Mouse (Mus musculus) intestine, embryonic 16.5 days (tissue): ENCODE data around the gene Nudt7. TPM values are rescaled to one million over a fixed set of nuclear protein-coding genes. Genes with fewer than 3 reads are reported as not detected.

ENCODE experiments used
- ATAC-seq: fragments of 200-750 bp; cut with Nextera tagmentation; 2 replicates; pipeline ENCODE4 v1.8.0; 2017; ENCODE audit warnings: moderate TSS enrichment, moderate library complexity
- H3K27ac ChIP-seq: fragments of 300-500 bp; sonication (generic); 2 replicates; pipeline ENCODE4 v1.5.1; 2014; ENCODE audit warnings: mild to moderate bottlenecking, low read length
- H3K27me3 ChIP-seq: fragments of 300-500 bp; sonication (generic); replicated peaks from 2 replicates; pipeline ENCODE4 v1.6.1; 2014; ENCODE audit warnings: low read length, control low read depth, mixed read lengths; ENCODE audit not compliant: control insufficient read depth, insufficient read depth
- H3K36me3 ChIP-seq: fragments of 300-500 bp; sonication (generic); 2 replicates; pipeline ENCODE4 v1.6.1; 2014; ENCODE audit warnings: low read length, control low read depth; ENCODE audit not compliant: control insufficient read depth, insufficient read depth
- H3K4me1 ChIP-seq: fragments of 300-500 bp; sonication (generic); 2 replicates; pipeline ENCODE4 v1.6.1; 2014; ENCODE audit warnings: low read length, control low read depth, mixed read lengths; ENCODE audit not compliant: control insufficient read depth, insufficient read depth
- H3K4me2 ChIP-seq: fragments of 300-500 bp; sonication (generic); 2 replicates; pipeline ENCODE4 v1.6.1; 2014; ENCODE audit warnings: low read depth, low read length, control low read depth
- H3K4me3 ChIP-seq: fragments of 300-500 bp; sonication (generic); 2 replicates; pipeline ENCODE4 v1.5.1; 2014; ENCODE audit warnings: mild to moderate bottlenecking, low read length
- H3K9ac ChIP-seq: fragments of 300-500 bp; sonication (generic); 2 replicates; pipeline ENCODE4 v1.6.1; 2014; ENCODE audit warnings: low read depth, low read length
- H3K9me3 ChIP-seq: fragments of 300-500 bp; sonication (generic); 2 replicates; pipeline ENCODE4 v1.6.1; 2016; ENCODE audit warnings: low read length, control low read depth; ENCODE audit not compliant: control insufficient read depth
- WGBS: fragments of 180-500 bp; shearing (Covaris S2); extraction: QIAGEN DNeasy Blood & Tissue Kit; methylation state at CpG from one replicate; pipeline ENCODE4 v1.1.7; 2014; 5-methylcytosine and 5-hydroxymethylcytosine counted together
- polyA plus RNA-seq: library from polyadenylated mRNA; unstranded; fragments of >200 nt; fragmentation: Nextera tagmentation; extraction: Ambion mirVana; gene quantifications from 2 replicates; pipeline ENCODE4 v1.2.1, GENCODE M21; 2015

The Nudt7 gene
- polyA plus RNA-seq = 35.0 and 40.0 TPM in 2 replicates

DNA sequence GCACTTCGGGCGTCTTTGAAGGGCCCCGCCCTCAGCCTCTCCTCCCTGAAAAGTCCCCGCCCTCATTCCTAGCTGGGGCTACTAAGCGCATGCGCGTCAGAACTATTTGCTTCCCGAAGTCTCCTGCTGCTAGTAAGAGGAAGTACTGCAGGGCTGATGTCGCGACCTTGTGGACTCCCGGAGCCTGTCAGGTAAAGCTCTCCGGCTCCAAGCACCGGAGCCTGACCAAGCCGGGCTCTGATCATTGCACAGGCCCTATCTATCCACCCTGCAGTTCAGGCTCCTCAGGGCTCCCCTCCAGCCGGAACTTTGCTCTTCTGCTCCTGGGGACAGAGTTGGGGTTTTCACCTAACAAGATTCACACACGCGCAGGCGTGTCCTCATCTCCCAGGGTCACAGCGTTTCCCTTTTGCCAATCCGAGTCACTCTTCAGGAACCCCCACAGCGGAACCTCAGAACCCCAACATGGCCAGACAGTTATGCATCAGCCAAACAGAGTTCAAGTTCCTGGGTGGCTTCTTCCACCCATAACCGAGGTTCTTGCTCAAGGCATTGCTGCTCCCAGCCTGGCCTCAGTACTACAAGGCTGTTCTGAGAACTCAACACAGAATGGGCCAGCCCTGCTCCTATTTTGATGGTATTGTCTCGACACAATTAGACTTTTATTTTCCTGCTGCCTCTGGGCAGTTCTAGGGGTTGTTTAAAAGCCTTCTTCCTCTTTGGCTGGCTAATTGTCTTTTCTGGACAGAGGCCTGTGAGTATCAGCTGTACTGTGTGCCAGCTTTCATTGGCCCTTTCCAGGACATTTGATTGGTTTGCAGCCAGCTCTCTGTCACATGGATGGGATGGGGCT, at the start of gene Nudt7:
Nudt7 (plus strand) TSS at position 48 of the 853 bp plus-strand sequence.
- H3K4me1 ChIP-seq = peaks cover 8% of the 10 kb centered on the region; the same call in 1 of the 2 replicates
- no peaks in the 10 kb centered on the region for H3K36me3 ChIP-seq
- H3K27ac ChIP-seq = peak within 1 kb of the TSS; percentile 79
- H3K4me2 ChIP-seq = peak within 1 kb of the TSS; percentile 83
- ATAC-seq = peak; percentile 92
- H3K9me3 ChIP-seq = no peaks in the 10 kb centered on the region
- peak within 1 kb of the TSS; percentile 62 for H3K4me3 ChIP-seq
- H3K27me3 ChIP-seq = no peaks in the 10 kb centered on the region
- WGBS = 2% methylated on average over 23 of the region's 23 CpGs
- H3K9ac ChIP-seq = peak within 1 kb of the TSS; percentile 74

DNA sequence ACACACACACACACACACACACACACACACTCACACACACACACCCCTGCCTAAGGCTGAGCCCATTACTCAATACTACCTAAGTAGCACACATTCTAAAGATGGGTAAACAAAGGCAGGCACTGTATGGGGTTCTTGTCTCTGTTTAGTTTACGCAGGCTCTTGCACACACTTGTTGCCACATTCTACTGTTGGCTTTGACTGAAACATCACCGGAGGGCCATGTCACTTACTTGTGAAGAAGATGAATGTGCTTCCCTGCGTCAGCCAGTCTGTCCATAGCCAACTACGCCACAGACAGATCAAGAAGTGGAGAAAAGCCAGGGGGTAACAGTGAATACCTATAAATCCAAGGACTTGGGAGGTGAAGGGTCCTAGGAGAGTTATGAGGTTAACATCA, 45.4 kb upstream of the Nudt7 start:
- Histone ChIP-seq H3K27ac (no peak overlapping the region), H3K9ac (no peak overlapping the region), H3K36me3 (no peaks in the 10 kb centered on the region), H3K4me1 (no peaks in the 10 kb centered on the region), H3K27me3 (no peaks in the 10 kb centered on the region), H3K4me2 (no peak overlapping the region), H3K9me3 (no peaks in the 10 kb centered on the region), H3K4me3 (no peak overlapping the region)
- ATAC-seq = no peak
- 87% methylated on average over 4 of the region's 4 CpGs for WGBS

- WGBS = 89% methylated on average over 4 of the region's 4 CpGs
- Histone ChIP-seq H3K27me3 (no peaks in the 10 kb centered on the region), H3K4me3 (no peak overlapping the region), H3K9ac (no peak overlapping the region), H3K36me3 (no peaks in the 10 kb centered on the region), H3K9me3 (no peaks in the 10 kb centered on the region), H3K4me2 (no peak overlapping the region), H3K27ac (no peak overlapping the region), H3K4me1 (no peaks in the 10 kb centered on the region)
- no peak for ATAC-seq
These were observed 42.6 kb upstream of the Nudt7 start for GRCm38 (mm10) chr8:114090736-114091135.

- WGBS = 88% methylated on average over 3 of the region's 3 CpGs
- no peaks in the 10 kb centered on the region for H3K27me3 ChIP-seq
- no peaks in the 10 kb centered on the region for H3K36me3 ChIP-seq
These were observed 40.0 kb upstream of the Nudt7 start for GRCm38 (mm10) chr8:114093321-114093720.

DNA sequence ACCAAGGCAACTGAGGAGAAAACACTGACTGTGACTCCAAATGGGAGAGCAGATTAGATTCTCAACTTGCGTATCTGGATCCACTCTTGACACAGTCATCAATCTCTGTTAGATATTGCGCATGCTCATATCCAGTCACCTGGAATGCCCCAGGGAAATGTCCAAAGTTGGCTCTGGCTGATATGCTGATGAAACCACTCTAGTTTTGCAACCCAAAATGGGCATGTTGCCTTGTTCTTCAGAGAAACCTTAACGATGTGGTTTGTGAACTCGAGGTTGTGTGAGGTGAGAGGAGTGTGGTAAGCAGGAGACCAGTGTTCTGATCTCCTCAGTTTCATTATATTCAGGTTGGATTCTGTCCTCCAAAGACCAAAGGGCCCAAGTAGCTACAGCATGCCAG, 38.8 kb upstream of the Nudt7 start:
- Histone ChIP-seq H3K4me3 (no peak overlapping the region), H3K9me3 (no peaks in the 10 kb centered on the region), H3K36me3 (no peaks in the 10 kb centered on the region), H3K4me2 (no peak overlapping the region), H3K4me1 (no peaks in the 10 kb centered on the region), H3K27me3 (no peaks in the 10 kb centered on the region), H3K9ac (no peak overlapping the region), H3K27ac (no peak overlapping the region)
- no peak for ATAC-seq
- WGBS = 89% methylated on average over 4 of the region's 4 CpGs

More at GRCm38 (mm10) chr8:114093321-114093720, 40.0 kb upstream of the Nudt7 start:
- Histone ChIP-seq H3K9ac (no peak overlapping the region), H3K9me3 (no peaks in the 10 kb centered on the region), H3K27ac (no peak overlapping the region), H3K4me2 (no peak overlapping the region), H3K4me1 (no peaks in the 10 kb centered on the region), H3K4me3 (no peak overlapping the region)
- ATAC-seq = no peak

DNA sequence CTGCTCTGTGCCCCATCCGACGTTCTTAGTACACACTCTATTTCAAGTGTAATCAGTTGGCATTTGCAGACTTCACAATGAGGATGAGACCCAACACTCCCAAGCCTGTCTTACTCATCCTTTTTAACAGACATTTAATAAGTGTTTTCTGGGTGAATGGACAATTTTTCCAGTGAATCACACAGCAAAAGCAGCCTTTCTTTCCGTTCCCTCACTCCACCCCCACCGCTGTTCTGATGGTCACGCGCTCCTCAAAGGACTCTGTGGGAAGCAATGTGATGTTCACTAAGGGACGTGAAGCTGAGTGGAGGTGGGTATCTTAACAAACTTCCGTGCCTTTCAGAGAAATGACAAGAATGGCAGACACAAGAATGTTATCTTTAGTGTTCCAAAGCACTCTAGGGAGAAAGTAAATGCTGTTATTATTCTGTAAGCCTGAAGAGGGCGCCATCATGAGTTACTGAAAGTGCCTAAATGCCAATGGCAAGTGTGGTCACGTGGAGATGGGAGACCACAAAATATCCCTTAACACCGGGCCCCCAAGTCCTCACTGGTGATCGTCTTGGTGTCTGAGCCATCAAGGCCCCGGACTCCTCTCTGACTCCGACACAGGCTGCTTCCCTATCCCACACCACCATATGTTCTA, 32.7 kb upstream of the Nudt7 start:
- H3K36me3 ChIP-seq = no peaks in the 10 kb centered on the region
- no peak overlapping the region for H3K9ac ChIP-seq
- no peaks in the 10 kb centered on the region for H3K4me1 ChIP-seq
- H3K27me3 ChIP-seq = no peaks in the 10 kb centered on the region
- H3K9me3 ChIP-seq = no peaks in the 10 kb centered on the region
- H3K4me3 ChIP-seq = no peak overlapping the region
- no peak for ATAC-seq
- H3K4me2 ChIP-seq = no peak overlapping the region
- H3K27ac ChIP-seq = no peak overlapping the region
- WGBS = 79% methylated on average over 14 of the region's 14 CpGs

- Histone ChIP-seq H3K36me3 (no peaks in the 10 kb centered on the region), H3K9me3 (no peaks in the 10 kb centered on the region), H3K4me2 (no peak overlapping the region), H3K9ac (no peak overlapping the region), H3K27ac (no peak overlapping the region), H3K27me3 (no peaks in the 10 kb centered on the region), H3K4me3 (no peak overlapping the region), H3K4me1 (no peaks in the 10 kb centered on the region)
- WGBS = 71% methylated on average over 7 of the region's 7 CpGs
- no peak for ATAC-seq
These were observed 30.0 kb upstream of the Nudt7 start for GRCm38 (mm10) chr8:114103401-114103800.

DNA sequence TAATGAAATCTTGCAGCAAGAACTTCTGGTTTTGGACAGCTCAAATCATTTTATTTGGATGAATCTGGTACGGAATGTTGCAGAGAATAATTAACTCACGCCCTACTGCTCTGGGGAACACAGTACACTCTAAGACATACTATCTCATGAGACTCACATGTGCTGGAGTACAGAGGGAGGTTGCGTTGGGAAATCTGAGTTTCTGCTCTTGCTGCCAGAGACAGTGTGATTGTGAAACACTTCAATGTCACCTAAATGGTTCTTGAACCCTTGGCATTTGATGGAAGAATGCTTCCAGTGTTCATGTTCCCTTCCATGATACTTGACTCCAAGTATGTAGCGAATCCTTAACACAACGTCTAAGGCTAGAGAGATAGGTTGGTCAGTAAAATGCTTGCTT, 27.4 kb upstream of the Nudt7 start:
- 85% methylated on average over 5 of the region's 5 CpGs for WGBS
- Histone ChIP-seq H3K4me1 (no peaks in the 10 kb centered on the region), H3K9me3 (no peaks in the 10 kb centered on the region), H3K27ac (no peak overlapping the region), H3K9ac (no peak overlapping the region), H3K36me3 (no peaks in the 10 kb centered on the region), H3K4me2 (no peak overlapping the region), H3K4me3 (no peak overlapping the region), H3K27me3 (no peaks in the 10 kb centered on the region)
- no peak for ATAC-seq

GRCm38 (mm10) chr8:114109365-114110140, 23.8 kb upstream of the Nudt7 start:
- H3K9me3 ChIP-seq = no peaks in the 10 kb centered on the region
- no peaks in the 10 kb centered on the region for H3K4me1 ChIP-seq
- H3K4me3 ChIP-seq = no peak overlapping the region
- H3K9ac ChIP-seq = no peak overlapping the region
- WGBS = 65% methylated on average over 20 of the region's 20 CpGs
- ATAC-seq = no peak
- H3K4me2 ChIP-seq = no peak overlapping the region
- H3K27ac ChIP-seq = no peak overlapping the region
- no peaks in the 10 kb centered on the region for H3K27me3 ChIP-seq
- no peaks in the 10 kb centered on the region for H3K36me3 ChIP-seq
